Mouse (Mus musculus) left cerebral cortex, postnatal 10 days (tissue): ENCODE data around the gene Gm6871. TPM values are rescaled to one million over a fixed set of nuclear protein-coding genes. Genes with fewer than 3 reads are reported as not detected.

Experiments
- total RNA-seq, 2 experiments: library from RNA; stranded (reverse); gene quantifications; 2 replicates each; pipeline ENCODE4 v1.2.3; 2021

Gm6871 gene
- total RNA-seq, 2 experiments from 2014 or later = not detected

Other genes with a start within 250 kb of the Gm6871 start
- 1 to 10 TPM; 9.0 to 9.3 TPM for gene AI987944, start 180.3 kb downstream of the Gm6871 start, total RNA-seq
- under 1 TPM; 0.24 TPM for gene Vmn2r57, start 125.0 kb downstream of the Gm6871 start, total RNA-seq
- under 1 TPM; 0.11 to 0.18 TPM for gene Gm20449, start 74.2 kb downstream of the Gm6871 start, total RNA-seq
- gene AW146154, start 73.8 kb downstream of the Gm6871 start, total RNA-seq = 1 to 10 TPM; 8.4 to 9.5 TPM
- 10 to 100 TPM; 28.2 to 28.7 TPM for gene 2610021A01Rik, start 25.6 kb upstream of the Gm6871 start, total RNA-seq
- 10 to 100 TPM; 32.5 to 34.0 TPM for gene Zfp788, start 59.5 kb upstream of the Gm6871 start, total RNA-seq